Mouse (Mus musculus) kidney, adult 2 months (tissue): ENCODE measurements around the gene Rasgrp1. TPM values are rescaled to one million over a fixed set of nuclear protein-coding genes. Genes with fewer than 3 reads are reported as not detected.

Experiments used
- DNase-seq: peaks from one replicate; pipeline ENCODE4 v3.0.0; 2021
- H3K27ac ChIP-seq: fragments of 200-500 bp; 2 replicates; pipeline ENCODE4 v1.5.1; 2012; ENCODE audit warnings: low read depth, low read length, control low read depth, inconsistent platforms; ENCODE audit not compliant: insufficient read depth
- H3K27me3 ChIP-seq: fragments of 200-500 bp; replicated peaks from 2 replicates; pipeline ENCODE4 v1.6.1; 2012; ENCODE audit warnings: mild to moderate bottlenecking, moderate library complexity, low read length, inconsistent platforms; ENCODE audit not compliant: control insufficient read depth, insufficient read depth
- H3K36me3 ChIP-seq: fragments of 200-500 bp; 2 replicates; pipeline ENCODE4 v1.6.1; 2012; ENCODE audit warnings: mild to moderate bottlenecking, moderate library complexity, low read length, inconsistent platforms; ENCODE audit not compliant: control insufficient read depth, insufficient read depth
- H3K4me1 ChIP-seq: fragments of 200-500 bp; 2 replicates; pipeline ENCODE4 v1.6.1; 2011; ENCODE audit warnings: low read length; ENCODE audit not compliant: control insufficient read depth, insufficient read depth
- H3K4me3 ChIP-seq: fragments of 200-500 bp; 2 replicates; pipeline ENCODE4 v1.5.1; 2011; ENCODE audit warnings: mild to moderate bottlenecking, low read depth, low read length, control low read depth; ENCODE audit not compliant: insufficient read depth
- CTCF ChIP-seq: fragments of 200-500 bp; conservative IDR thresholded peaks from 2 replicates; pipeline ENCODE4 v1.5.1; 2011; ENCODE audit warnings: low read depth, mild to moderate bottlenecking, control low read depth, low read length, moderate library complexity, mixed read lengths; ENCODE audit not compliant: insufficient read depth, insufficient read length
- POLR2A ChIP-seq: fragments of 200-500 bp; IDR thresholded peaks from one replicate; pipeline ENCODE4 v1.6.1; 2011; ENCODE audit warnings: low read depth, low read length, control low read depth
- WGBS: fragments of 180-500 bp; shearing (Covaris S2); methylation state at CpG from one replicate; pipeline ENCODE4 v1.1.7; 2018; 5-methylcytosine and 5-hydroxymethylcytosine counted together
- polyA plus RNA-seq: library from polyadenylated mRNA; depleted of rRNA; stranded (reverse); fragments of >200 nt; gene quantifications from 2 replicates; pipeline ENCODE4 v1.2.3, GENCODE M21; 2012

The Rasgrp1 gene
- polyA plus RNA-seq, 1 experiment: 3.2 TPM

GRCm38 (mm10) chr2:117331634-117332033, 11.2 kb downstream of the Rasgrp1 start:
- TF ChIP-seq POLR2A (no peak), CTCF (0 out of 2 replicates have a peak, but pooled peaks have one; percentile 3)
- no peak for DNase-seq
- Histone ChIP-seq H3K4me3 (no peak overlapping the region), H3K27me3 (no peaks in the 10 kb centered on the region), H3K4me1 (no peaks in the 10 kb centered on the region; the same call in 1 of the 2 replicates), H3K36me3 (no peaks in the 10 kb centered on the region), H3K27ac (no peak overlapping the region)
- 56% methylated on average over 5 of the region's 5 CpGs for WGBS

- Histone ChIP-seq H3K36me3 (no peaks in the 10 kb centered on the region), H3K4me3 (no peak overlapping the region), H3K4me1 (no peaks in the 10 kb centered on the region), H3K27me3 (no peaks in the 10 kb centered on the region), H3K27ac (no peak overlapping the region)
- TF ChIP-seq POLR2A (no peak), CTCF (no peak)
- no peak for DNase-seq
- WGBS: 76% methylated on average over 9 of the region's 9 CpGs
These were observed 14.1 kb downstream of the Rasgrp1 start for GRCm38 (mm10) chr2:117328521-117329285.

GRCm38 (mm10) chr2:117322399-117322798, 20.4 kb downstream of the Rasgrp1 start:
- WGBS: 88% methylated on average over 8 of the region's 8 CpGs
- no peaks in the 10 kb centered on the region for H3K36me3 ChIP-seq
- no peak for DNase-seq
- TF ChIP-seq POLR2A: no peak
- no peak for TF ChIP-seq CTCF
- no peaks in the 10 kb centered on the region for H3K4me1 ChIP-seq
- H3K27me3 ChIP-seq: no peaks in the 10 kb centered on the region
- no peak overlapping the region for H3K4me3 ChIP-seq
- H3K27ac ChIP-seq: no peak overlapping the region

- no peak for DNase-seq
- TF ChIP-seq CTCF (no peak), POLR2A (no peak)
- Histone ChIP-seq H3K4me1 (no peaks in the 10 kb centered on the region), H3K36me3 (no peaks in the 10 kb centered on the region), H3K27ac (no peak overlapping the region), H3K4me3 (no peak overlapping the region), H3K27me3 (no peaks in the 10 kb centered on the region)
- 86% methylated on average over 3 of the region's 3 CpGs for WGBS
These were observed 21.6 kb downstream of the Rasgrp1 start for GRCm38 (mm10) chr2:117321231-117321630.

GRCm38 (mm10) chr2:117318991-117319390, 23.8 kb downstream of the Rasgrp1 start:
- Histone ChIP-seq H3K4me1 (no peaks in the 10 kb centered on the region), H3K27me3 (no peaks in the 10 kb centered on the region), H3K4me3 (no peak overlapping the region), H3K27ac (no peak overlapping the region), H3K36me3 (no peaks in the 10 kb centered on the region)
- DNase-seq: no peak
- WGBS: 84% methylated on average over 3 of the region's 3 CpGs
- no peak for TF ChIP-seq POLR2A

GRCm38 (mm10) chr2:117313586-117314235, 29.1 kb downstream of the Rasgrp1 start:
- Histone ChIP-seq H3K27me3 (no peaks in the 10 kb centered on the region), H3K4me3 (no peak overlapping the region), H3K27ac (no peak overlapping the region), H3K36me3 (no peaks in the 10 kb centered on the region), H3K4me1 (no peaks in the 10 kb centered on the region)
- 88% methylated on average over 5 of the region's 5 CpGs for WGBS
- TF ChIP-seq CTCF (no peak), POLR2A (no peak)
- no peak for DNase-seq

GRCm38 (mm10) chr2:117312441-117312895, 30.3 kb downstream of the Rasgrp1 start:
- no peaks in the 10 kb centered on the region for H3K27me3 ChIP-seq
- no peak overlapping the region for H3K4me3 ChIP-seq
- H3K36me3 ChIP-seq: no peaks in the 10 kb centered on the region
- no peak overlapping the region for H3K27ac ChIP-seq
- H3K4me1 ChIP-seq: no peaks in the 10 kb centered on the region
- WGBS: 69% methylated on average over 7 of the region's 7 CpGs
- DNase-seq: no peak
- TF ChIP-seq POLR2A (no peak), CTCF (no peak)
